Mouse (Mus musculus): Measurements from ENCODE around the gene Aim2.

Aim2 gene

DNA sequence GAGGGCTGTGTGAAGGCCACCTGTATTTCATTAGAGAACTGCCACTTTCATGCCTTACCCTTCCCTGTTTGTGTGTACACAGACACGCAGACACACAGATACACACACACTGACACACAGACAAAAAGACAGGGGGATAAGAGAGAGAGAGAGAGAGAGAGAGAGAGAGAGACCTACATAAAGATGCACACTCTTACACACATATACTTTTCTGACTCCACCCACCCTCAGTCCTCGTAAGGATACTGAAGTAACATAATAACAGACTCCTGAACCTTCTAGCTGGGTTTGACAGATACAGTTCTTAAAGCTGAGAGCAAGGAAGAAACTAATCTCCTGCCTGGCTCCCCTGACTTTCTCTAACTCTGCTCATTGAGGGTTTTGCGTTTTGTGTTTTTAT, 38.8 kb downstream of the Aim2 start:
- in situ Hi-C loops (cut with MboI), result loop anchor here (25.0 kb wide), 1 partner anchor 977 kb away; no protein-coding TSS in a partner anchor

DNA sequence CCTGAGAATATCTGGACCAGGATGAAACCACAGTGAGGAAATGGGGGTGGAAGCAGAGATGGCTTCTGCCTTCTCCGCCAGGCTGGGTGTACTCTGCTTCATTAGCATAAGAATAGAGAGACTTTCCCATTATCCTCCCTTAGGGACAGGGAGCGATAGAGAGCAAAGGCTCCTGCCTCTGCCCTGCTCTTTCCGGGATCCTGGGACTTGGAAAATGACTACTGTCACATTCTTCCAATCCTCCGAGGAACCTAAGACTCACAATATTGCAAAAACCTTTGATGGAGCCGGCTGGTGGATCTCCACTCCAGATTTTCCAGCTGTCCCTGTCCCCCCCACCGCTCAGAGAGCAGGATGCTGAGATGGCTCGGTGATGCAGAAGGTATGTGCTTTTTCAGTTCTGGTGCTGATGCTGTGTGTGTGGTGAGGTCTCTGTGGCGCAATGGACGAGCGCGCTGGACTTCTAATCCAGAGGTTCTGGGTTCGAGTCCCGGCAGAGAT, 39.3 kb downstream of the Aim2 start:
- in situ Hi-C loops (cut with MboI), result loop anchor here (10.0 to 25.0 kb wide), 2 partner anchors 55 to 978 kb away; partner anchors contain the start of gene Ackr1

DNA sequence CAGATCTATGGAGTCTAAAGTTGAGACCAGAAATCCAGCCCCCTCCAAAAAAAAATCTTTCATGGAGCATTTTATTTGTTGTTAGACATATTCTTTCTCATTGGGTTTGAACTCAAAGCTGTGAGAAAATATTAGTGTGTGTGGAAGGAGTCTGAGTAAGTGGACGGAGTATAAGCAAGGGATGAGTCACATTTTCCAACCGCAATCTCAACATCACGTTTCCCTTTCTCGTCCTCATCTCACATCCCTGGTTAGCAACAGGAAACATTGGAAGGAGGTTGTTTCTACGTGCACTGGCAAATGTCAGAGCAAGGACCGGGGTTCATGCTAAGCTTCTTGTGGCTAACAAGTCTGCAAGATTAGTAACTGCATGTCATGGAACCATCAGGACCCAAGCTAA, 41.1 kb downstream of the Aim2 start:
- in situ Hi-C loops (cut with MboI), result loop anchor here (10.0 to 25.0 kb wide), 2 partner anchors 57 to 979 kb away; partner anchors contain the start of gene Ackr1

DNA sequence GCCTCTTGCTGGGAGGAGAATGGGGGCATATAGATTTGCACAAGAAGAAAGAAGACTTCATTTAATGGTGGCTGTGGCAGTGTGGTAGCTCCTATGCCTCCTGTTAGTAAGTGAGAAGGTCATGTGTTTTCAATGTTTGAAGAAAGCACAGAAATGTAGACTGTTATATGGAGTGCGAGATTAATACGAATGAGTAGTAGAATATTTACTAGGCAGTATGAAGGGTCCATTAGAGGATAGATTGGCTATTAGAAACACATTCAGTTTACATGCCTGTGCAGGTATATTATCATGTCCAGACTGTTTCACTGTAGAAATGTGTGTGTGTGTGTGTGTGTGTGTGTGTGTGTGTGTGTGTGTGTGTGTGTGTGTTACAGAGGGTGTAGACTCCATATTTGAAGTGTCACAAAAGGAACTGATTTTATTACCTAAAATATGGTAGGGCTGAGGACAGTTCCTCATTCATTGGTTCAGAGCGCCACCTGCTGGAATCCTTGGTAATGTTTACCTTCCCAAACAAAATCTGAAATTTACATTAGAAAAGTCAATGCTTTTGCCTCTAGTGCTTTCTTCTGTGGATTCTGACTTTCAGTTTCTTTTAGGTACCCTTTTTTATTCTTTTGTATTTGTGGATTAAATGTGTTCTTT, 47.8 kb downstream of the Aim2 start:
- in situ Hi-C loops (cut with MboI), result loop anchor here (10.0 to 25.0 kb wide), 2 partner anchors 64 to 986 kb away; partner anchors contain the start of gene Ackr1

DNA sequence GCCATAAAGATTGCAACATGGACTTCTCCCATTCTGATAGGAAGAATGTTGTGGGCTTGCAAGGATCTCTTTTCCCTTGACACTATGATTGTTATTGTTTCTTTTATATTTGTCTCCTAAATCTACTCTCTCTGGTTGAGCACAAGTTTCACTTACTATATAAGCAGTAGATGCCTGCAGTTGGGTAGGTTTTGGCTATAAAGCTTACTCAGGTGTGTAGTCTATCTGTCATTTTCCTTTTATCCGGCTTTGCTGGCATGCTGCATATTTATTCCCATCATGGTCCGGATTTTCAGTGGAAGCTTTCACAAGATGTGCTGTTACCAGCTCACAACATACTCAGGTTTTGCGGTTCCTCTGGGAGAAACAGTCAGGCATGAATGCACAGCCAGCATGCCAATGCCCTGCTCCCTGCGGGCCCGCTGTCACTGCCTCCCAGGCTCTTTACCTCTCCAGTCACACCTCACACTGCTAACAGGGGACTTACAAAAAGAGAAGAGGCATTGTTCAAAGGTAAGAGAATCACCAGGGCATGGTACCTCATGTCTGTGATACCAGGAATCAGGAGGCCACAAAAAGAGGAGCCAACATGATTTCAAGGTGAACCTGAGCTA, 54.1 kb downstream of the Aim2 start:
- in situ Hi-C loops (cut with MboI), result no loop called here

DNA sequence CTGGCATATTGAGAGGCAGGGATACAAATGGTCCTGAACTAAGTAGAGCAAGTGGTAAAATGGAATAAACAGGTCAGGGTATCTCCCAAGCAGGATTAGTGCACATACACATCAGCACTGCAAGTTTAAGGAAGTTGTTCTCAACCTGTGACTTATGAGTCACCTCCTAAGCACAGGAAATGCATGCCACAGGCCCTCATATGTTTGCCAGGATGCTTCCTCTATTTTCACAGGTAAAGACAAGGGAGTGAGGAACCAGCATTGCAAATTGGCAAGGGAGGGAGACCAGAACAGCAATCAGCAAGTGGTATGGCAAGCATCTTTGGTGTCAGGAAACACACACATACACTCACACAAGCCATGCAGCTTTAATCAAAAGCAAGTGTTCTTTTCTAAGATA, 58.4 kb downstream of the Aim2 start:
- in situ Hi-C loops (cut with MboI), result no loop called here

DNA sequence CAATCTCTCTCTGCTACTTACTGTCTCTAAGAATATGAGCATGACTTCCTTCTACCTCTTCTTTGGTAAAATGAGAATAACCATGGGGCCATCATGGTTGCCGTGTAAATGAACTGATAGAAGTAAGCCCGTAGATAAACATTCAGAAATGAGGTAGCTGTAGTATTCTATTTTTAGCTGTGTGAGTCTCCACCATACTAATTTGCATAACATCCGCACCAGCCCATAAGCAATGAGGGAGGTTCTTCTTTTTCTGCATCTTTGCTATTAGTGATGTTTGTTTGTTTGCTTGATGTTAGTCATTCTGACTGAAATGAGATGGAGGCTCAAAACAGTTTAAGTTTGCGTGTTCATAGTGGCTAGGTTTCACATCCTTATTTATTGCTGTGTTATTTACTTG, 61.2 kb downstream of the Aim2 start:
- in situ Hi-C loops (cut with MboI), result no loop called here

DNA sequence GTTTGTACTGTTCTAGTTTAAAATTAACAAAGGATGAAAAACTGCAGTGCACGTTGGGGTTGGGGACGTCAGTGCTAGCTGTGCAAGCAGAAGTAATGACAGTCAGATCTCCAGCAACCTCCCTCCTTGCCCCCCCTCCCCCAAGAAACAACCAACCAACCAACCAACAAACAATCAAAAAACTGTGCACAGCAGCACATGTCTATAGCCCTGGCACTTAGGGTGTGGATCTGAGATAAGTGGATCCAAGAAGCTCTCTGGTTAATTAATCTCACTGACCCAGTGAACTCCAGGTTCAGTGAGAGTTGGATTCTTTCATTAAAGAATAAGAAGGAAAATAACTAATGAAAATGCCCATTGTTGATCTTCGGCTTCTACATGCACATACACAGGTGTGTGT, 64.0 kb downstream of the Aim2 start:
- in situ Hi-C loops (cut with MboI), result no loop called here

DNA sequence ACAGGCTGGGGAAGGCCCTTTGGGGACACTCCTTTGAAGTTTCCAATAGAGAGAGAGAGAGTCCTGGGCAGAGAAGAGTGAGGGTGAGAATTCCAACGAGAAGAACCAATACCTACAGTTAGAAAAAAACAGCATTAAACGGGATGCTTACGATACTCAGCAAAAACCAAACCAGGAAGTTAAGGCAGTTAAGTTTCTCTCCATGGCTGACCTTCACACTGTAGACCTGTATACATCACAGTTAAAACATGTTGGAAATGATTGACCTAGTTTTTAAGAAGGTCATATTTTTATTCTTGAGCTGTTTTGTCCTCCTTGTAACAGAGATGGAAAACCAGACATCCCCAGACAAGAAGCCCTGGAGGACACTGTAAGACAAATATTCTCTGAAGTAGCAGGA, 67.8 kb downstream of the Aim2 start:
- in situ Hi-C loops (cut with MboI), result no loop called here

DNA sequence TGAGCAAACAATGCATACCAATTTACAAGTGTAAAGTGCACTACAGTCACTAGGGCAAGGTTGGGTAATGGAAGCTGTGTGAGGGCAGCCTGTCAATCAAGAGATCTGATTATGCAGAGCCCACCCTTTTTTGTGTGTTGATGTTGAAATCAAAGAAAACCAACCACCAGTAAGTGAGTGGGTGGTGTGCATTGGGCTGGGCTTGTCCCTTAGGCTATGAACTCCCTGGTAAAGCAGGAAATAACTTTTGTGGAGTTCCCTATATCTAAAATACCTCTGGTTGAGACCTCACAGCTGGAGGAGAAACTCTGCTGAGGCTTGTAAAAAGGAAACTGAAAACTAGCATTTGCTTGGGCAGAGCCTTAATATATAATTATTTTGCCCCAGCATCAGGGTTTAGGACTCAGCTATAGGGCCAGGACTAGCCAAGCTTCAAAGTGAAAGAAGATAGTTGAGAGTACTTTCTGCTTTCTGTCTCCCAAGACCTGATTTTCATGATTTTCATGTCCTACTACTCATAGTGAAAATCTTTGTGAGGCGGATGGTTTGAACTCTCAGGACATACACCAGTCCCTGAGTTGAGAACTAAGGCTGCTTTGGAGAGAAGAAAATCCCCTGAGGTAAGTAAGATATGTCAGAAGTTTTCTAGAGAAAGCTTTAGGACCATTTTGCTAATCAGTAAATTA, 68.4 kb downstream of the Aim2 start:
- in situ Hi-C loops (cut with MboI), result no loop called here

DNA sequence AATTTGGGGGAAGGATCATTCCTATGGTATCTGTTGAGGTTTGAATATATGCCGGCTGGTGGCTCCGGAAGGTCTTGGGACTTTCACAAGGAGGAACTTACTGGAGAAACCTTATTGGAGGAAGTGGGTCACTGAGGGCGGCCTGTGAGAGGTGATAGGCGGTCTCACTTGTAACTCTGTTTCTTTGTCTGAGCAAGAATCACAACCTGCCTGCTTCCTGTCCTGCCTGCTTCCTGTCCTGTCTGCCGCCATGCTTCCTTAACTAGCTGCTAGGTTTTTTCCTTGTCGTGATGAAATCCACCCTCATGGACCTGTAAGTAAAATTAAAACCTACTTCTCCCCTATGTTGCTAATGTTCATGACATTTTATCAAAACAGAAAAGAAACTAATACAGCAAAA, 69.7 kb downstream of the Aim2 start:
- in situ Hi-C loops (cut with MboI), result no loop called here

DNA sequence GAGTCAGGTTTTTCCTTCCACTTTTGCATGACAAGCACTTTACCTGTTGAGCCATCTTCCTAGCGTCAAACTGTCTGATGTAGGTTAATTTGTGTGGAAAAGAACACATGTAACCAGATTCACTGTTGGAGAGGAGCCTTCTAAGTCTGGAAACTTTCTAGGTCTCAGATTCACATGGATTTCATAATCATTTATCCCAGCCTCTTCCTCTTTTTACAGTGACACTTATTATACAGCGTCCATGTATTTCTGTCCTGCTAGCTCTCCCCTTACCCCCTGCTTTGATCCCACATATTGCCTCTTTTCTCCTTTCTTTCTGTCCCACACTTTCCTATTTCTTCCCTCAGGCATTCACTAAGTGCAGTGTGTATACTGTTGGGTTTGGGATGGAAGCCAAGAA, 75.7 kb downstream of the Aim2 start:
- in situ Hi-C loops (cut with MboI), result no loop called here

DNA sequence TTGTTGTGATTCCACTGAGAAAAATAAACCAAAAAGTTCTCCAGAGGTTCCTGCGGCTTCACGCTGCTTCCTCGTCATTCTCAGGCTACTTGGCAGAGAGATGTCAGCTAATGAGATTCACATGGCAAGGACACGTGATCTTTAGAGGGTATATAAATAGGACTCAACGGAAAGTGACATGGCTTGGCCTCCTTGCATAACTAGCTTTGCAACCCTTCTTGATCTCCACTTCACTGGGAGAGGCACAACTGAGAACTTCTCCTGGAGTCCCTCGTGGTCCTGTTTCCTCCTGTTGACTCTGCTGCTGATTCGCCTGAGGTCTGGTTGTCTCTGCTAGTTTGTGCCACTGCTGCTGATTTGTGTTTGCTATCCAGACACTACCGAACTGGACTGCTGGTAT, 76.7 kb downstream of the Aim2 start:
- in situ Hi-C loops (cut with MboI), result no loop called here

DNA sequence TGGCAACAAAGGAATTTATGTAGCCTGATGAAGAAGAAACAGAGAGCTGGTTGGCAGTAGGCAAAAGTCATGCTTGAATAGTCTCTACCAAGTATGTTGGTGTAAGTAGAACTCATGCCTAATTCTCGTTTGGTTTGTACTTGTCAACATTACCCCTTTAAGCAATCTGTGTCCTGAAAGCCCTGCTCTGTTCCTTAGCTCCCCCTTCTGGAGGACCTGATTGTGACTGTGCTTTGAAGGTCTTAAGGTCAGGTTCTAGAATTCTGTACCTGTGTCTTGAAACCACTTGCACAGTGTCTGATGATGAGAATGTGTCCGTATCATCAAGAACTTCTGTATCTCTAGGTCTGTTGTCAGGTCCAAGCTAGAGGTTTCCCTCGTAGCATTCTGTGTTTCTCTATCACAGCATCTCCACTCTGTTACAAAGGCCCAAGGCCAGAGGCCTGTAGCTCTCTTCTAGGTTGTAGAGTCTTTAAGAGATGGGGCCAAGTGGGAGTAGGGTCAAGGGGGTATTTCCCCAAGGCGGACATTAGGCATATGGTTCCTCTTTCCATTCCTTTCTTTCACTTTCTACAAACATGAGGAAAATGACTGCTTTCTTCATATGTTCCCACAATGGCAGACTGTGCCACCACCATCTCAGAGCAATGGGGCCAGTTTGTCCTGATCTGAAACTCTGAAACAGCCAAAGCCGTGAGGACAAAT, 79.5 kb downstream of the Aim2 start:
- in situ Hi-C loops (cut with MboI), result no loop called here

DNA sequence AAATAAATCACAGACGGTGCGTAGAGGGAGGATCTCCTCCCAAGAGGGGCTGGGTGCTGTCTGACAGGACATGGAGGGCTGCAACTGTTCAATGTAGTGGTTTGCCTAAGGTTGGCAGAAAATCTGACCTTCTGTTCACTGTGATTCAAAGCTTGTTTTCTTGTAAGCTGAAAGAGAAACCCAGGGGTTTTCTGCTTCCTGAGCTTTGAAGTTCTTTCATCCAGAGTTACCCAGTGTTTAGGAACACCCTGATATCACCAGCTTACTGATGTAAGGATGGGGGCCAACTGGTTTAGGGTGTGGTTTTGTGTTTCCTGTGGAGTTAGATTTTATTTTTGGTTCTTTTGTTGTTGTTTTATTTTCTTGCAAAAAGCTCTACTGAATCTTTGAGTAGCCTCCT, 81.7 kb downstream of the Aim2 start:
- in situ Hi-C loops (cut with MboI), result no loop called here

DNA sequence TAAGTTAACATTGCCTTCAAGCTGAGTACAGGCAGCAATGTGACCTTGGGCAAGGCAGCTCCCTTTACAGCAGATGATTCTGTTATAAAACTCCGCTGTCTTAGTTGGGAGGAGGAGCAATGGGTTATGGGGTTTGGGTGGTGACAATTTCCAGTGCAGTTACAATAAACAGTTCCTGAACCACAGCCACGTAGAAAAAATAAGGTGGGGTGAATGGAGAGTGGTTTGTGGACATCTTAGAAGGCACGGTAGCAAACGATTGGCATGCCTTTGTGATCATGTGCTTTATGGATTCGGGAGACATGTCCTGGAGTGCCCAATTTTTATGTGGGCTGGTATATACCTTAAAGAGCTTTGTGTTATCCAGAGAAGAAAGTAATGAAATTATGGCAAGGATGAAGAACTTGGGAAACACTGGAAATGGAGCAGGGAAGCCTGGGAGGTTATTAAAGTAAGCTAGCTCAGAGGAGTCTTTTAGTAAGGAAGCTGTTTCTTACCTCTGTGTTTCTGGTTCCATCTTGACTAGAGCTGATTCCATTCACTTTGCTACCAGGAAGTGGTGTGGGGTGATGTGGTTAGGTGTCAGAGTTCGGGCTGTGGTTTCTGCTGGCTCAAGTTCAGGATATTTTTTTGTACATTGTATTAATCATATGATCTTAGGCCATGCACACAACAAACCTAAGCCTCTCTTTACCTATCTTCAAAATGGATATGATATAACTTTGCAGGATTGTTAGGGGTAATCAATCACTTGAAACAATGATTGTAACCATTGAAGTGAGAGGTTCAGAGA, 86.7 kb downstream of the Aim2 start:
- in situ Hi-C loops (cut with MboI), result no loop called here

DNA sequence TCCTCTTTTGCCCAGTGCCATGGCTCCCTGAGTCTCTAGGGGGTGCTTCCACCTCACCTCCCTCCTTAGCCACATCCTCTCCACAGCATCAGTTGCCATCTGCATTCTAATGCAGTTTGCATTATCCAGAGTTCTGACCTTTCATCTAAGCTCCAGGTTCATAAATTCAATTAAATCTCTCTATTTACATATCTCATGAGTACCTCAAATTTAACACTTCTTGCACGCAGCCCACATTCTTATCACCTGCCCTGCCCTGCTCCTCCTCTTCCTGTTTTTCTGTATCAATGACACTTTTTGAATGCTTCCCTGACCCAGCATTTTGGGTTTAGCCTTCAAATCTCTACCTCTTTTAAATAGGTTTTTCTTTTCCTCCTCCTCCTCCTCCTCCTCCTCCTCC, 90.0 kb downstream of the Aim2 start:
- in situ Hi-C loops (cut with MboI), result no loop called here

DNA sequence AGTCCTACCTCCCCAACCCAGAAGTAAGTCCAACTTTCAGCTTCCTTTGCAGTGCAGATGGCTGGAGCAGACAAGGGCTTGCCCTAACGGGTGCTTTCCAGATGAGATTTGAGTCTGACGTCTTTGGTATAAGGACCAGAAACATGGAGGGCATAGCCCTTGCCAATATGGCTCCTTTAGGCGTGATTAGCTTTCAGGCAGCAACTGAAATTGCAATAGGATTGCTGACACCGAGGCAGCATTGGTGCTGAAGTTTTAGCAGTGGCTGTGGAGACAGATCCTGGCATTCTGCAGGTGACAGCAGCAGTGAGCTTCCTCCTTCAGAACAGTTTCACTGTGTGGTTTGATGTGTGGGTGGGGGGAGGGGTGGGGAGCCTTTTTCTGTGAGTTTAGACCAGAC, 90.5 kb downstream of the Aim2 start:
- in situ Hi-C loops (cut with MboI), result no loop called here

DNA sequence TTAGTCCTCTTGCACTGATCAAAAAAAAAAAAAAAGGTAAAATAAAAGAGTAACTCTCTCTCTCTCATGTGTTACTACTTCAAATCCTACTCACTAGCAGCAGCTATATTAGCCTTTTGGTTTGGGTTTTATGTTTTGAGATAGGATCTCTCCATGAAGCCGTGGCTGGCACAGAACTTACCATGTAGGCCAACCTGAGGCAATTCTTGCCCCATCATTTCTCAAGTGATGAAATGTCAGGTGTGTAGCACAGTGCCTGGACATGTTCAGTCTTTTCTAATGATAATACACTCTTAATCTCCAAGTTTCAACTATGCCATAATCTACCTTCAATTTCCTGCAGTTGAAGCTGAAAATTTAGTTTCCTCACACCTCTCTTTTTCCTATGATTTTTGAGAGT, 92.4 kb downstream of the Aim2 start:
- in situ Hi-C loops (cut with MboI), result no loop called here

DNA sequence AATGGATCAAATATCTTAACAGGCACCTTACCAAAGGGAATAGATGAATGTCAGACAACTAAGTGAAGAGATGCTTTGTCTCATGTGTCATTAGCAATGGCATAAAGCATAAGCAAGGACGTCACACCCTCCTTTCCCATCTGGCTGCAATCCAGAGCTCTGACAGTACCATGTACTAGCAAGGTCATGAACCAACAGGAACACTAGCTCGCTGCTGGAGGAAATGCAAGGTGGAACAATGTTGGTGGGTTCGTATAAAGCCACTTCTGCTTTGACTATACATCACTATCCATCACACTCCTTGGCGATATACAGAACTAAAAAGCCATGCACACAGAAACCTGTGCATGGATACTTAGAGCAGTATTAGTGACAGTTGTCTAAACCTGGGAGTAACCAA, 96.4 kb downstream of the Aim2 start:
- in situ Hi-C loops (cut with MboI), result no loop called here

DNA sequence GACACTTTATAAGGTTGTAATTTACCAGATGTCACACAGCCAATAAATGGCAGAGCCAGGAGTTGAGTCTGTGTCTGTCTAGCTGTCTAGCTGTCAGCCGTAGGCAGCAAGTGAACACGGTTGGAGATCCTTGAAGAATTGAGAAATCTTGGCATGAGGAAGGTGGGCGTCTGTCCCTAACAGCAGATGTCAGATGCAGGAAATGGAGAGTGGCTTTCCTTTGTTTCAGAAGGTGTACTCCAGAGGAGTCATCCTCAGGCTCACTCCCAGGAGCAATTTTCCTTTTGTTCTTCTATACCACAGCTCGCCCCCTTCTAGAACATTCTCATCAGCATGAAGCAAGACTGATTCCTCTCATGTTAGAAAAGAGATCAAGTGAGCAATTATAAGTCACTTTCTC, 99.9 kb downstream of the Aim2 start:
- in situ Hi-C loops (cut with MboI), result loop anchor here (25.0 kb wide), 2 partner anchors 412 to 637 kb away; partner anchors contain the start of genes Olfr427 and Olfr429

All from mature B cell (primary cell).